Mouse (Mus musculus): ENCODE results near the gene Zfp74. TPM values are rescaled to one million over a fixed set of nuclear protein-coding genes. Genes with fewer than 3 reads are reported as not detected.

The Zfp74 gene
- polyA plus RNA-seq, 1 experiment, result 13.3 TPM

Other genes with a start within 250 kb of the Zfp74 start
- gene Catsperg2, start 227.1 kb downstream of the Zfp74 start, polyA plus RNA-seq (2012; rRNA removed), result 0.10 and 0.17 TPM in 2 replicates
- gene Zfp84, start 185.5 kb downstream of the Zfp74 start, polyA plus RNA-seq (2012; rRNA removed), result 10.1 TPM in 2 replicates
- gene Zfp30, start 170.1 kb downstream of the Zfp74 start, polyA plus RNA-seq (2012; rRNA removed), result 8.7 and 9.4 TPM in 2 replicates
- 9.0 and 10.0 TPM in 2 replicates for gene Zfp790, start 138.0 kb downstream of the Zfp74 start, polyA plus RNA-seq (2012; rRNA removed)
- 11.3 and 11.8 TPM in 2 replicates for gene Zfp940, start 100.4 kb downstream of the Zfp74 start, polyA plus RNA-seq (2012; rRNA removed)
- gene Zfp420, start 94.1 kb downstream of the Zfp74 start, polyA plus RNA-seq (2012; rRNA removed), result 14.8 and 15.8 TPM in 2 replicates
- 11.7 and 12.0 TPM in 2 replicates for gene Zfp27, start 47.5 kb downstream of the Zfp74 start, polyA plus RNA-seq (2012; rRNA removed)
- 8.8 and 10.4 TPM in 2 replicates for gene Zfp383, start 45.9 kb downstream of the Zfp74 start, polyA plus RNA-seq (2012; rRNA removed)
- gene Zfp568, start 29.9 kb upstream of the Zfp74 start, polyA plus RNA-seq (2012; rRNA removed), result 2.5 and 3.1 TPM in 2 replicates
- gene Zfp14, start 97.3 kb upstream of the Zfp74 start, polyA plus RNA-seq (2012; rRNA removed), result 10.5 TPM in 2 replicates
- gene Zfp82, start 118.8 kb upstream of the Zfp74 start, polyA plus RNA-seq (2012; rRNA removed), result 2.6 and 3.4 TPM in 2 replicates
- 0.61 TPM in 1 of 2 replicates, not detected in the other for gene Gm26920, start 136.3 kb upstream of the Zfp74 start, polyA plus RNA-seq (2012; rRNA removed)
- 6.3 and 7.0 TPM in 2 replicates for gene Zfp566, start 136.4 kb upstream of the Zfp74 start, polyA plus RNA-seq (2012; rRNA removed)
- 34.8 and 35.4 TPM in 2 replicates for gene Zfp260, start 140.7 kb upstream of the Zfp74 start, polyA plus RNA-seq (2012; rRNA removed)
- 9.1 and 9.3 TPM in 2 replicates for gene Zfp382, start 167.9 kb upstream of the Zfp74 start, polyA plus RNA-seq (2012; rRNA removed)
- gene Zfp146, start 215.7 kb upstream of the Zfp74 start, polyA plus RNA-seq (2012; rRNA removed), result 36.0 and 38.8 TPM in 2 replicates
- 5.6 and 7.7 TPM in 2 replicates for gene Cox7a1, start 230.1 kb upstream of the Zfp74 start, polyA plus RNA-seq (2012; rRNA removed)
- 236 and 319 TPM in 2 replicates for gene Capns1, start 244.7 kb upstream of the Zfp74 start, polyA plus RNA-seq (2012; rRNA removed)